Mouse (Mus musculus) small intestine, adult 2 months (tissue): ENCODE measurements around the gene Rnf6.

ENCODE experiments used
- CTCF ChIP-seq: fragments of 200-500 bp; IDR thresholded peaks from 2 replicates; pipeline ENCODE4 v1.5.1; 2012; ENCODE audit warnings: low read depth, mild to moderate bottlenecking, control low read depth, inconsistent platforms, low read length, moderate library complexity, mixed read lengths; ENCODE audit not compliant: insufficient replicate concordance, insufficient read length; ENCODE audit errors: extremely low read depth
- POLR2A ChIP-seq: fragments of 200-500 bp; IDR thresholded peaks from 2 replicates; pipeline ENCODE4 v1.6.1; 2012; ENCODE audit warnings: low read depth, mild to moderate bottlenecking, control low read depth, inconsistent platforms, low read length, moderate library complexity

DNA sequence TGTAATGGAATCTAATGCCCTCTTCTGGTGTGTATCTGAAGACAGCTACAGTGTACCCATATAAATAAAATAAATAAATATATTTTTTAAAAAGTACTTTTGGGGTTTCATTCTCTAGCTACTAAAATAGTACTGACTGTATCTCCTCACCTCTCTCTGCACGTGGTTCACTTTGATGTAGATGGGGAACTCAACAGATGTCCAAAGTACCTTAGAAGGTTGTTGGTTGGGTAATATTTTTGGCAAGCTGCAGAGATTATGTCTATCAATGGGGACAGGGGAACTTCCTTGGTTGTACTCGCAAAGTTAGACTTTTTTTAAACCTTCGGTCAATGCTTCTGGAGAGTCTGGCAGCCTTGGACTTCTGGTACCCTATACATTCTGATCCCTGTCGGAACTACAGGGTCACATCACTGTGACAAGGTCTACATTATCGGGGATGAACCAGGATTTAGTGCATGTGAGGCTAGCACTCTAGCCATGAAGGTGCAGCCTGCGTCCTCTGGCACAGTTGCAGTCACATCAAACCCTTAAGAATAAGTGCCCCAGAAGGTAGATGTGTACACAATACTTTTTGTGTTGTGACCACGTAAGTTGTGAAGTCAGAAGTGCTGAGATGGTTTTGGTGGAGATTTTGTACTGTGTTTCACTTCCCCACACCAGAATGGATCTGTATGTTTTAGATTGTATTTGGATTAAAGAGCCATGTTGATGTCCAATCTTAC lies 24.5 kb upstream of the Rnf6 start:
- no peak for TF ChIP-seq CTCF
- TF ChIP-seq POLR2A: no peak
